Mouse (Mus musculus) erythroid progenitor cell, adult 5-6 weeks (primary cell): ENCODE results near the gene Ceacam1. TPM values are rescaled to one million over a fixed set of nuclear protein-coding genes. Genes with fewer than 3 reads are reported as not detected.
"Not testable (repeated sequence)": the region's sequence is repeated elsewhere in the genome, so short reads cannot be mapped to it uniquely, and the experiment has no call there.

Experiments
- ATAC-seq: replicated peaks from 2 replicates; pipeline ENCODE4 v1.8.0; 2016; ENCODE audit warnings: moderate number of reproducible peaks, mild to moderate bottlenecking, moderate TSS enrichment, inconsistent platforms; ENCODE audit not compliant: poor library complexity, low FRiP score, severe bottlenecking
- total RNA-seq, 2 experiments: library from RNA; stranded (forward) in 1 of 2; stranded (reverse) in 1 of 2; fragments of 150-400 nt in 1 of 2; fragments of 186-747, 209-891 nt in 1 of 2; gene quantifications; 2 replicates each; pipeline versions ENCODE4 v1.2.3 to v1.2.4; 2015 to 2017; ENCODE audit warnings: low replicate concordance in 2 of 2

Ceacam1 gene
- total RNA-seq (2015; ENCODE audit: low replicate concordance) (52.0 and 58.4 TPM in 2 replicates), total RNA-seq (2017; ENCODE audit: low replicate concordance) (9.5 and 13.3 TPM in 2 replicates)

DNA sequence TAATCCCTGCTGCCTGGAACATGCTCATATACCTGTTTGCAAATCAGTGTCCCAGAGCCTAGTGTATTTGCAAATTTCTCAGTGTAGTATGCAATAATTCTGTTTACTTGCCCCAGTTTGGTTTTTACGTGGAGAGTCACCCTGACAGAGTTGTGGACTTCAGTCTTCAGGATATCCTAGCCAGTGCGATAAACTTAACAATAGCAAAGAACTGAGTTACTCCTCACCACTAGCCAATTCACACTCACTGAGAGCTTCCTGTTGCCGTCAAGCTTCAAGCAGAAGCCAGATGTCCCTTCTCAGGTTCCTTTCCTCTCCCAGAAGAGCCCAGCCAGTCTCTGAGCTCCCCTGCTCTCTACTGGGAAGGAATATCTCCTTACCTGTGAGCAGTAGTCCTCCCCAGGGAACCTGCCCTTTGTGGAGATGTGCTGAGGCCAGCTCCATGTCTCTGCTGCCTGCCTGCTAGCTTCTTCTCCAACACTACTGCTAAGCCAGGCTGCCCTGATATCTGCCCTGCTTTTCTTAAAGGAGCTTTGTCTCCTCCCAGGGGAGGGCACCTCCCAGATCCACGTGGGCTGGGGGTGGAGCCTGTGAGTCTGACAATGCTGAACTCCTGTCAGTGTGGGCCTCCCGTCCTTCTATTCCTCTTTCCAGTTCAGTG is at the start of gene Ceacam1:
TSS of gene Ceacam1 (minus strand) at position 513 of the 661 bp plus-strand sequence.
- not testable (repeated sequence) for ATAC-seq

- ATAC-seq: not testable (repeated sequence)
These were observed 38.8 kb upstream of the Ceacam1 start for GRCm38 (mm10) chr7:25516070-25516777.

DNA sequence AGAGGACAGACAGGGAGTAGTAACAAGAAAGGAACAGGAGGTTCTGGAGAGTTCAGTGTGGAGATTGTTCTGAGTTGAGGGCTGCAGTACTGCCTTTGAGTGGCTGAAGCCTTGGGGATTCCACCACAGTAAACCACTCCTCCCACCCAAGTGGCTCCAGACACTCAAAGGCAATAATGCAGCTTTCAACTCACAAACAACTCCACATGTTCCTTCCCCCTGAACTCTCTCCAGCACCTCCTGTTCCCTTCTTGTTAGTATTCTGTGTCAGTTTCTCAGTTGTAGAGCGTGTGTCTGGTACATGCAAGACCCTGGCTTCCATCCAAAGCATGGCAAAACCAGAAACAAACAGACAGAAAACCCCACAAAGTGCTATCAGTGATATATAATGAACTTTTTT is 38.3 kb upstream of the Ceacam1 start:
- not testable (repeated sequence) for ATAC-seq

DNA sequence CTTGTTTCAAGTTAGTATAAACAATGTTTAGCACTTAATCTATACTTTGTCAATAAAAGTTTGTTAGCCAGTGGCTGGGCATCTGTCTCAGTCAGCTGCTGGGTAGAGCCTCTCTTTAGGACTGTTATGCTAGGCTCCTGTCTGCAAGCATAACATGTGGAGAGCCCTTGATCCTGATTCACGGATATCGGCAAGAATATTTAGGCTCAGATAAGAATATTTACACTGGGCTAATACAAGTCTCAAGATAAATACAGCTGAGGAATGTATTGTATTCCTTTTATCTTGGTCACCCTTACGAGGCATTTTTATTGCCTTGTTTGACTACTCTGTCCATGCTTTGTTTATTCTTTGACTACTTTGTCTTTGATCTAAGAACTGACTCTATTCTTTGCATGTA is 32.5 kb upstream of the Ceacam1 start:
- no peak for ATAC-seq

GRCm38 (mm10) chr7:25494649-25495048 is 17.2 kb upstream of the Ceacam1 start:
- no peak for ATAC-seq

GRCm38 (mm10) chr7:25490698-25491097 is 13.3 kb upstream of the Ceacam1 start:
- ATAC-seq: not testable (repeated sequence)

- not testable (repeated sequence) for ATAC-seq
These were observed 12.0 kb upstream of the Ceacam1 start for GRCm38 (mm10) chr7:25489382-25489781.

- no peak for ATAC-seq
These were observed 8.8 kb upstream of the Ceacam1 start for GRCm38 (mm10) chr7:25486186-25486585.

DNA sequence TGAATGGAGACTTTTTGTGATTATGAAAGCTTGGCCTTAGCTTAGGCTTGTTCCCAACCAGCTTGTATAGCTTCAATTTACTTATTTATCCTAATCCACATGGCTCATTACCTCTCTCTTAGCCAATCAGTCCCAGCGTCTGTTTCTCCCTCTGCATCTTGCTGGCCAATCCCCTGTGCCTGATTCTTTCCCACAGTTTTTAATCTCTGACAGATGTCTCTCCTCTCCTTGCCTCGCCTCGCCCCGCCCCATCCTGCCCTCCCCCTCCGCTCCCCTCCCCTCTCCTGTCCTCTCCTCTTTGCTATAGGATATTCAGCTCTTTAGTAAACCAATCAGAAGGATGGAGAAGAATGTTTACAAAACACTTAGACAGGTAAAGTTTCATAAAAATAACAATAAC is 7.7 kb upstream of the Ceacam1 start:
- ATAC-seq: no peak

GRCm38 (mm10) chr7:25483133-25483735 is 5.8 kb upstream of the Ceacam1 start:
- ATAC-seq: no peak

DNA sequence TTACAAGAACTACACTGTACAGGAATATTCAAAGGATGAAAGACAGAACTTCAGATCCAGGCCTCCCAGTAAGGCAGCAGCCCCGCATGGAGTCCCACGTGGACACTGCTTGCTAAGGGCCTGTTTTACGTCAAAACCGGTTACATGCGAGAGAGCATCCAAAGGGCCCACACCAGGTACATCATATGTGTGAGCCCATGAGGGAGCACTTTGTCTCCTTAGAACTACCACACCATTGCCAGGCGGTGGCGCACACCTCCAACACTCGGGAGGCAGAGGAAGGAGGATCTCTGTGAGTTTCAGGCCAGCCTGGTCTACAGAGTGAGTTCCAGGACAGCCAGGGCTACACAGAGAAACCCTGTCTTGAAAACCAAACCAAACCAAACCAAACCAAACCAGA is 3.4 kb upstream of the Ceacam1 start:
- ATAC-seq: not testable (repeated sequence)

DNA sequence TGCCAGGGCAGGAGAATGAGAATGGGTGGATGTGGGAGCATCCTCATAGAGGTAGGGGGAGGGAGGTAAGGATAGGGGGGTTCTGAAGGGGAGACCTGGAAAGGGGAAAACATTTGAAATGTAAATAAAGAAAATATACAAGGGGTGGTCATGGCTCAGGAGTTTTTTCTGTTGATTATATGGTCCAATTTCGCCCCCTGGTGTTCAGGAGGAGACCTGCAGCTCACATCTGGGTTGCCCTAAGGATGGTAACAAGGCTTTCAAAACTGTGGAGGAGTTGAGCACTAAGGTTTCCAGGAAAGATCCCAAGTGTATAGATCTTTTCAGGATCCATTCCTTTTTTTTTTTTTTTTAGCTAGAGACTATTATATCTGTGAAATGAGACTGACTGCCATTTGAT is 2.0 kb upstream of the Ceacam1 start:
- ATAC-seq: no peak

DNA sequence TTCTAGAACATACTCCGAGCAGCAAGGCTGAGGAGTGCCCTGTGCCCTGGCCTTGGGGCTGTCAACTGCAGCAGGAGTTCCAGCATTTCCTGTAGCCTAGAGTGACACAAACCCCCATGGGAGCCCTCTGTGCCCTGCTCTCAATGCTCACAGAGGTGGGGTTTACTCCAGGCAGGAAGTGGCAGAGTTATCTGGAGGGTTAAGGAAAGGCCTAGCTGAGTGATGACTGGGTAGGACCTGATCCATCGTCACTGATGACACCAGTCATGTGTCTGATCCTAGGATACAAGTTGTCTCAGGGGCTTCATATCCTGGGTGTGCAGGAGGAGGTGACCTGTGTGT is 320 bp upstream of the Ceacam1 start:
- not testable (repeated sequence) for ATAC-seq

GRCm38 (mm10) chr7:25471821-25472220 is 5.6 kb downstream of the Ceacam1 start:
- ATAC-seq: not testable (repeated sequence)

DNA sequence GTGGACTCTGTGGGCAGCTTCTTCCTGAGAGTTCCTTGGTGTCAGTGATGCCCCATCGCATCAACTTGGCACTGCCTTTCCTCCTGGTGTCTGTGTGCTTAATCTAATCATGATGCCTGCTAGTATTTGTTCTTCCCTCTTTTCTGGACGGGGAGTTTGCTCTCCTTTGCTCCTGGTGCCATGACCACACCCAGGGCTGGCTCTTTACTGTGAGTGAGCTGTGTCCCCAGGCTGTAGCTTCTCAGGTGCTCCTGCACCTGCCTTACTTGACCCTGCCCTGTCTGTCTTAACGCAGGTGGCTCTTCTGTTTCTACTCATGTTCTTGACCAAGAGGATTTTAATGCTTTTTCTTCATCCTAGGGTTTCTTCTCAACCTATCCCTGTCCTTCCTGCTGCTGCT is 11.8 kb downstream of the Ceacam1 start:
- not testable (repeated sequence) for ATAC-seq

DNA sequence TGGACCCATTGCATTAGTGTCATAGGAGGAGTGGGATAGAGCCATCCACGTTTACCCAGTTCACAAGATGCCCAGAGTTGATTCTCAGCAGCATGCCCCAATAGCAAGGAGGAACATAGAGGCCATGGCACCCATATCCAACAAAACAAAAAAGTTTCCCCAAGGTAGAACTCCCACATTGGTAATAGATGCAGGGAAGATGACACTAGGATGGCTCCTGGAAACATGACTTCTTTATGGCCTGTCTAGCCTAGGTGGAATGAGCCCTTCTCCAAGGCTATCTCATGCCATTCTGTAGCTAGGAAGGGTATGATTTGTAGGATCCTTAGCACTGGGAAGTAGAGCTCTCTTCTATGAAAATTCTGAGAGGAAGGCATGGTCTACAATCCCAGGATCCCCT is 12.4 kb downstream of the Ceacam1 start:
- ATAC-seq: no peak

GRCm38 (mm10) chr7:25462033-25462337 is 15.4 kb downstream of the Ceacam1 start:
- ATAC-seq: not testable (repeated sequence)

DNA sequence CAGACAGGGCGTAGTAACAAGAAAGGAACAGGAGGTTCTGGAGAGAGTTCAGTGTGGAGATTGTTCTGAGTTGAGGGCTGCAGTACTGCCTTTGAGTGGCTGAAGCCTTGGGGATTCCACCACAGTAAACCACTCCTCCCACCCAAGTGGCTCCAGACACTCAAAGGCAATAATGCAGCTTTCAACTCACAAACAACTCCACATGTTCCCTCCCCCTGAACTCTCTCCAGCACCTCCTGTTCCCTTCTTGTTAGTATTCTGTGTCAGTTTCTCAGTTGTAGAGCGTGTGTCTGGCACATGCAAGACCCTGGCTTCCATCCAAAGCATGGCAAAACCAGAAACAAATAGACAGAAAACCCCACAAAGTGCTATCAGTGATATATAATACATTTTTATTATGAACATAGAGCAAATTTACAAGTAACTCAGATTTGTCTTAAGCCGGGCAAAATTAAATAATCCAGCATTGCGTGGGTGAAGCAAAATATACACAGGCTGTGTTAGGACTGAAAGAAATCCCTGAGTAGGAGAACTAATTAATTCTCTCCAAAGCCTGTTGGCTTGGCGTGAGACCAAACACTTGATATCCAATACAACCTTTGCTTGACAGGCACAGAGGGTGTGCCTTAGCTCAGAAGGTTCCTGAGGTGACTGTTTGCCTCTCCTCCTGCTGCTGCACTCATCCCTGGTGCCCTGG is 15.9 kb downstream of the Ceacam1 start:
- ATAC-seq: not testable (repeated sequence)

- no peak for ATAC-seq
These were observed 25.3 kb downstream of the Ceacam1 start for GRCm38 (mm10) chr7:25452103-25452502.
